Mouse (Mus musculus) CD4-positive, CD25-positive, alpha-beta regulatory T cell, adult 4 months (primary cell): ENCODE data around the gene Rps12. TPM values are rescaled to one million over a fixed set of nuclear protein-coding genes. Genes with fewer than 3 reads are reported as not detected.

Experiments used
- ATAC-seq: one replicate; pipeline ENCODE4 v1.8.0; 2017
- polyA plus RNA-seq, 2 experiments: library from polyadenylated mRNA; unstranded; fragments of 100-300 nt; shearing (Covaris generic); gene quantifications; one replicate each; pipeline ENCODE4 v1.2.1; 2017

Gene Rps12
- polyA plus RNA-seq = 100 to 1,000 TPM; 121 to 593 TPM

- ATAC-seq = peak; percentile 89
These were observed at the start of gene Rps12 for GRCm38 (mm10) chr10:23787062-23787821. Gene Rps12, minus strand, starts transcription at chr10:23787275.

- no peak for ATAC-seq
These were observed 49.2 kb upstream of the Rps12 start for GRCm38 (mm10) chr10:23836003-23836964.

GRCm38 (mm10) chr10:23826516-23826915, 39.4 kb upstream of the Rps12 start:
- no peak for ATAC-seq

- no peak for ATAC-seq
These were observed 29.2 kb upstream of the Rps12 start for GRCm38 (mm10) chr10:23816241-23816640.

GRCm38 (mm10) chr10:23815168-23815567, 28.1 kb upstream of the Rps12 start:
- peak; percentile 53 for ATAC-seq

- no peak for ATAC-seq
These were observed 26.0 kb upstream of the Rps12 start for GRCm38 (mm10) chr10:23812852-23813766.

GRCm38 (mm10) chr10:23812438-23812759, 25.3 kb upstream of the Rps12 start:
- no peak for ATAC-seq

- peak; percentile 80 for ATAC-seq
These were observed 24.8 kb upstream of the Rps12 start for GRCm38 (mm10) chr10:23811635-23812437.

GRCm38 (mm10) chr10:23806201-23806600, 19.1 kb upstream of the Rps12 start:
- no peak for ATAC-seq

- ATAC-seq = no peak
These were observed 17.6 kb upstream of the Rps12 start for GRCm38 (mm10) chr10:23804665-23805064.

- ATAC-seq = no peak
These were observed 15.8 kb upstream of the Rps12 start for GRCm38 (mm10) chr10:23802911-23803310.

- no peak for ATAC-seq
These were observed 12.9 kb upstream of the Rps12 start for GRCm38 (mm10) chr10:23799933-23800332.

- ATAC-seq = no peak
These were observed 11.1 kb upstream of the Rps12 start for GRCm38 (mm10) chr10:23798142-23798541.

GRCm38 (mm10) chr10:23797606-23798005, 10.5 kb upstream of the Rps12 start:
- no peak for ATAC-seq

GRCm38 (mm10) chr10:23796551-23797503, 9.8 kb upstream of the Rps12 start, which contains the start of gene Slc18b1:
Gene Slc18b1, plus strand, starts transcription at chr10:23796986.
- ATAC-seq = peak; percentile 32

GRCm38 (mm10) chr10:23795871-23796520, 8.9 kb upstream of the Rps12 start:
- ATAC-seq = no peak

GRCm38 (mm10) chr10:23788056-23788600, 1.1 kb upstream of the Rps12 start:
- ATAC-seq = no peak

- ATAC-seq = peak; percentile 0
These were observed 440 bp downstream of the Rps12 start for GRCm38 (mm10) chr10:23786631-23787038.

- ATAC-seq = peak; percentile 11
These were observed 1.0 kb downstream of the Rps12 start for GRCm38 (mm10) chr10:23786040-23786439.
